Mouse (Mus musculus) cerebellum, adult 2 months (tissue): ENCODE results near the gene Rnf19b.

Source experiments
- CTCF ChIP-seq: fragments of 200-500 bp; IDR thresholded peaks from 2 replicates; pipeline ENCODE4 v1.5.1; 2011; ENCODE audit warnings: low read depth, mild to moderate bottlenecking, control low read depth, low read length, moderate library complexity, borderline replicate concordance; ENCODE audit not compliant: insufficient read depth
- POLR2A ChIP-seq: fragments of 200-500 bp; IDR thresholded peaks from 2 replicates; pipeline ENCODE4 v1.6.1; 2011; ENCODE audit warnings: low read length, control low read depth, borderline replicate concordance; ENCODE audit not compliant: insufficient read depth

GRCm38 (mm10) chr4:129051461-129052183, 6.4 kb upstream of the Rnf19b start:
- TF ChIP-seq POLR2A (no peak), CTCF (no peak)
